Mouse (Mus musculus) 416B (cell line): ENCODE results near the gene St7l.

ENCODE experiments used
- DNase-seq: peaks from one replicate; pipeline ENCODE4 v3.0.0; 2011; ENCODE audit warnings: low read depth

St7l gene

DNA sequence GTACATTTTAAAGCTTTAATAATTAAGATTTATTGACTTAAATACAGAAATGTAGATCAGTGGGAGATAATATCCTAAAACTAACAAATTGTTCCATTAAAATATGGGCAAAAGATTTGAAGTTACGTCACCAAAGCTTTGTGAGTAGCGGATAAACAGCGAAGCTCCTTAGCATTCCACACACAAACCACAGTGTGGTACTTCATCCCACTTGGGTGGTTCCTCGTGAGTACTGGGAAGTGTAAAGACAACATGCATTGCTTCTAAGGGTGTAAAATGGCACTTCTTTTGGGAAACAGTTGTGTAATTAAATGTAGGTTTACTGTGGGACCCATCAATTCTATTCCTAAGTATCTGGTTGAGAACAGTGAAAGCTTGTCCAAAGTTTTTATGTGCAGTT lies 37.3 kb downstream of the St7l start:
- DNase-seq: no peak

DNA sequence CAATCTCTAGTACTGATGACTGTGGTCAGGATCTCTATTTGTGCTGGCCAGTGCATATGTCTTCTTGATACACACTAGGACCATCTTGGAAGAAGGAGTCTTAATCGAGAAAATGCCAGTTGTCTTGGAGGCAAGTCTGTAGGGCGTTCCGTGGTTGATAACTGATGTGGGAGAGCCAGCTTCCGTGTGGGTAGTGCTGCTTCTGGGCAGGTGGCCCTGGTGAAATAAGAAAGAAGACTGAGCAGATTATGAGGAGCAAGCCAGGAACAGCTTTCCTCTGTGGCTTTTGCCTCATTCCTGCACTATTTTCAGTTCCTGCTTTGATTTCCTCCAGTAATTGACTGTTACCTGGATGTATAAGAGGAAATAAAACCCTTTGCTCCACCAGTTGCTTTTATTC lies 41.6 kb downstream of the St7l start:
- no peak for DNase-seq

DNA sequence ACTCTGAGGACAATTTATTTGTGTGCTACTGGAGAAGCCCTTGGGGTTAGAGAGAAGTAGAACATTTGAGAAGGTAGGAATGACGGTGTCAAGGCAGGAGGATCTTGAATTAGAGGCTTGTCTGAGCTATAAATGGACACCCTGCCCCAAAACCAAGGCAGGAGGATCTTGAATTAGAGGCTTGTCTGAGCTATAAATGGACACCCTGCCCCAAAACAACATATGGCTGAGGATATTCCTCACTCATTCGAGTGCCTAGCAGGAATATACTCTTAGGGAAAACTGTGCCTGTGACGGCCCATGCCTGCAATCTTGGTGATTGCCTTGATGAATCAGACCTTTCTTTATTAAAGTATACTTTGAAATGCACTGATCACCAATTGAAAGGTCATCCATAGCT lies 42.2 kb downstream of the St7l start:
- no peak for DNase-seq

DNA sequence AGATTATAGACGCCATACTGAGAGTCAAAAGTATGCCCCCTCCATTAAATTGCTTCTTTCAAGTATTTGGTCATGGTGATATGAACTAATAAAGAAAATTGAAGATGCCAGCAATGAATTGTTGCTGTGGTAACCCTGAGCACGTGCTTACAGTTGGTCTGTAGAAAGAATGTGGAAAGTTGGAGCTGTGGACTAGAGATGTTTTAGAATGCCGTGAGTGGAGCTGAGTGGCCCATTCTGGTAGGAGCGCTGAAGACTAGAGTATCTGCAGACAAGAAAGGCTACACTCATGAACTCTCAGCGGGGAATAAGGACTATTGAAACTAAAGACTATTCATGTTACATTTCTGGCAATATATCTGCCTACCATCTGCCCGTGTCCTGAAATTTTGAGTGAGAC lies 45.4 kb downstream of the St7l start:
- DNase-seq: no peak

DNA sequence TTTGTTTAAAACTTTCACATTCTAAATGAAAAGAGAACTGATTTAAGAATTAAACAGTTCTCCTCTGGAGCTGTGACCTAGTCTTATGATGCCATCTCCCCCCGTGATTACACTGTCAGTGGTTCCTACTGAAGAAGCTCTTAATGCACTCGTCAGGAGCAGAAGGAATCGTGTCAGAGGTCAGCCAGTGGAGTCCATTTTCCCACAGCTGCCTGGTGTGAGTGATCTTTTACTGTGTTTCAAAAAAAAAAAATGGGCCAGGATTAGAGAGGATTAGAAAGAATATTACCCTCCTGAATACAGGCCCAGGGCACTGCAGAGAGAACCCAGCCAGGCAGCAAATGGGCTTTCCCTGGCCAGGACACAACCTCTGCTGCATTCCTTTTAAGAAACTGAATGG lies 51.2 kb downstream of the St7l start:
- DNase-seq: no peak

DNA sequence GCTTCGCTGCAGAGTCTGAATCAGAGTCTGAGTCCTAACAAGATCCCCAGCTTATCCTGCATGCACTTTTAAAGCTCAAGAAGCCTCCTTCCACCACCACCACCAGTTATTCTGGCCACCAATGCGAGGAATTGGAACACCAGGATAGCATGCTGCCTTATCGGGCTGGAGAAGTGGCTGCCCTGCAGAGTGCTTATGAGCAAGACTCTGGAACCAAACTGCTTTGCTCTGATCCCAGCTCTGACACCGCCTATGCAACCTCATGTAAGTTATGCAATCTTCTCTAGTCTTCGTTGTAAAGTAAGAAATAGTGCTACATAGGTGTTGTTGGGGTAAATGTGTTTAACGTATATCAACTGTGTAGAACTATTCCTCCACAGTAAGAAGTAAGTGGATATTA lies 65.6 kb downstream of the St7l start:
- DNase-seq: no peak

DNA sequence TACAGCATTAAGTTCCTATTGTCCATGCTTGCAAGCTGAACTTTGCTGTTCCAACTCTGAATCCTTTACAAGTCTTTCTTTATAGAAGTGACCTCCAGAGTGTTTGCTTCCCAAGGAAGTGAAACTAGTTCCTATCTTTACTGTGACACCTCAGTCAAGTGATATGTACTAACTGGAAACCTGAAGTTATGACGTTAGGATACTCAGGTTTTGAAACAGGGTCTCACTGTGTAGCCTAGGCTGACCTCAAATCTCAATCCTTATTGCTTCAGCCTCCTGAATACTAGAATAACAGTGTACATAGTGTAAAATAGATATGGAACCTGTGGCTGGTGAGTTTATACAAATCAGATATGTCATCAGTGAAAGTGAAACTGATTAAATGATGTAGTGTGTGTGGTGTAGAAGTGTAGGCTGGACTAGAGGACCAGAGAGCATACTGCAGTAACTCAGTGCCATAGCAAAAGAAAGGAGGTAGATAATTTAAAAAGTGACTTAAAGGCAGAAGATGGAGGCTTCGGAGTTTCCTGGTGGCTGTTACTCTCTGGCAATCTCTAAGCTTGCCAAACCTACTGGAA lies 74.0 kb downstream of the St7l start:
- peak; percentile 23 for DNase-seq

DNA sequence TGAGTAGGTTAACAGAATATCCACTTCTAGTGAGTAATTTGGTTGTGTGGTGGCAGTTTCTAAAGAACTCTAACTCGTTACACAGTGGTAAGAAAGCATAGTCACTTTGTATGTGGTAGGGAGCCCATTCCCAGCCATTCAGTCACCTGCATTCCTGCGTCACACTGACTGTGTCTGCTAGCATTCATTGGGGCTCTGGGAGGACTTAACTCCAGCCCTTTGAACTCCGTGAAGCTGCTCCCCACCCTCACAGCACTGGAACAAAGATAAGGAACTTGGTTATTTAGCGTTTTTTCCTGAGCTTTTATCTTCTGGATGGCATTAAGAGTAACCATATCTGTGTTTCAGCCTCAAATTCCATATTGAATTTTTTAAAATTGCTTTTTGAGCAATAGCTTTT lies 74.5 kb downstream of the St7l start:
- no peak for DNase-seq

DNA sequence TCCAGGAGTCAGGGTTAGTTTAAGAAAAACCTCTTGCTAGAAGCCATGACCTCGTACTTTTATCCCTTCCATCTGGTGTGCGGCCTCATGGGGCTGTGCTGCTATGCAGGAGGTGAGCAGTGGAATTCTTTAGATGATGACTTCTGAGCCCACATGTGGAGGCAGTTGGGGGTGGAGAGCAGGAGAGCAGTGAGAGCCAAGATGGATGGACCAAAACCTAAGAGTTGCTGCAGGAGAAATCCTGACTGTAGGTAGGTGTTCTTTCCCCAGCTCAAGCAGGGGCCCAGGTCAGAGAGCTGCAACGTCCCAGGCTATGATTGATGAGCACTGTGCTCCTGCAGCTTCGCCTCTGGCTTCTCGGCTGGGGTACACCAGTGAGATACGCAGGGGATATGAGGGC lies 76.9 kb downstream of the St7l start:
- no peak for DNase-seq

DNA sequence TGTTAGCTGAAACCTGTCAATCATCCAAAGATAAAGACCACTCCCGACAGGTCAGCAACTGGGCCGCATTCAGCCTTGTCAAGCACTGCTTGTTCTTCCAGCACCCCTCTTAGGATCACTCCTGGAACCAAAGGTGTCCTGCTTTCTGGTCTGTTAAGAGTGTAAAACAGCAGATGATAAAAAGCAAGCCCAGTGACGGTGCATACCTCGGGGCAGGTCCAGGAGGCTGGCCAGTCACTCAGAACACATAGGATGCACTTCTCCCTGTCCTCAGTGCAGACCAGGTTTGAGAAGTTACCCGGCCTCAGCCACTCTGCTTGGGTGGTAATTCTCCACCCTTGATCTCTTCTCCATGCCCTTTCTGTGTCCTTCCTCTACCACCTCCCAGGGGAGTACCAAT lies 78.9 kb downstream of the St7l start:
- no peak for DNase-seq

DNA sequence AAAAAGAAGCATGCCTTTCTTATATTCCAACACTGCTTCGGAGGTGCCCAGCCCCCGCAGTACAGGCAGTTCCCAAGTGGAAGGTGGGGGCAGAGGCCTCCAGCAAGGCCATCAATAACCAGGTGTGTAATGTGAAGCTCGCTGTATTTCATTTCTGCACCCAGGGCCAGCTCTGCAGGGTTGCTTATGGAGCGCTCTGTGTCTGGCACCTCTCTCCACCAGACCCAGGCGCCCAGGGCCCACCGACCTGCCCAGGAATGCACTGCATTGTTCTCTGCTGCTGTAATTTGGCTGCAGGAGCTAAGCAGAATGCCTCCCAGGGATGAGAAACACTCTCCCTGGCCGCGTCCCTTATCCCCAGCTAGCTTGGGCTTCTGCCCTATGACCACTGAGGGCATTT lies 79.5 kb downstream of the St7l start:
- no peak for DNase-seq

DNA sequence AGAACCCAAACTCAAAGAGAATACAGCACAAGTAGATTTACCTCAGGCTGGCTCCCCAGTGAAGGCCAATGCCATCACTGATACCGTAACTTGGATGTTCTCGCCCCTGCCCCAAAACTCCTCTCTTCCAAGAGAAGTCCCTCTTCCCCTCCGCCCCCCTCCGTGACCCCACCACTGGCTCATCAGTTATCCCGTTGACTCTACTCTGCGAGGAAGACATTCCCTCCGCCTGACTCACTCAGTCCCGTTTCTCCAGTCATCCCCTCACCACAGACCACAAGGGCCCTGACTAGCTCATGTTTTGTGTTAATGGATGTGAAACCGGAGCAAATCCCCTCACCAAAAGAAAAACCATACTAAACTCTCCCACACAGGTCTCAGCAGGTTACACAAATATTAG lies 81.1 kb downstream of the St7l start:
- DNase-seq: no peak

DNA sequence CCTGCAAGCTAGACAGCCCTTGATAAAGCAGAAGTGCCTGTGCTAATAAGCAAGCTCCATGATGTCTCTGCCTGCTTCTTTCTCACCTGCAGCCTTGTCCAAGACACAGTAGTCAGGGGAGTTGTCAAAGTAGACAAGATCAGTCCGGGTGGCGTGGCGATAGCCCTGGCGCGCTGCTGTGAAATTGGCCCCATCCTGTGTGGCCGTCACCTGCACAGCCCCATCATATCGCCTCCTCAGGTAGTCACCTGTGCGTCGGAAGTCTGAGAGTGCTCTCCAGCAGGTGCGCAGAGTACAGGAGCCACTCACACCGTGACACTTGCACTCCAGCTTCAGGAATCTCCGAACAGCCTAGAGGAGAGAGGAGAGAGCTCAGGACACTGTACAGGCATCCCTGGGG lies 87.1 kb downstream of the St7l start:
- DNase-seq: no peak

DNA sequence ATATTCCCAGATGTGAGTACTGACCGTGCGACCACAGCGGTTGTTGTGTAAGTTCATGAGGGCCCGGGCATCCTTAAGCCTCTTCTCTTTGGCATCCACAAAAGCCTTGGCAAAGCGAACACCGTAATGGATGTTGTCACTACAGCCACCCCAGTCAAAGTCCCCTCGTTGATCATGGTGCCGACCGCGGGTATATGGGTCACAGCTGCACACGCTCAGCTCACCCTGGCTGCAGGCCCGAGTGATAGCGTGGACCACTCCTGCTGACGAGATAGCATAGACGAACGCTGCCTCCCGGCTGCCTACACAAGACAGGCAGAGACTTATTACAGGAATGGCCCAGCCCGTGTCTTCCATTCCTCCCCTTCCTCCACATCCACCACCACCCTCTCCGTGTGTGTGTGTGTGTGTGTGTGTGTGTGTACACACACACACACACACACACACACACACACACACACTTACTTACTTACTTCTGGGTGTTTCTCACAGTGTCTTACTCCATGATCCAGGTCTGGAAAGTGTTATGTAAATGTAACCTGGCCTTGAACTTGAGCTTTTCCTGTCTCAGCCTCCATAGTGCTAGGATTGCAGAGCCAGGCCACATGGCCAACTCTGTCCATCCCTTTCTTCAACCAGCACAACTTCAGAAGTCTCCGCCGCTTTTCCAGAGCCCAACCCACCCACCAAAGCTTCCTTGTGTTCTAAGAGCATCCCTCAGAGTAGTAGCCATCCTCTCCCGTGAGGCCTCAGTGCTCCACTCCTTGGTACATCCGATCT lies 89.3 kb downstream of the St7l start:
- no peak for DNase-seq

DNA sequence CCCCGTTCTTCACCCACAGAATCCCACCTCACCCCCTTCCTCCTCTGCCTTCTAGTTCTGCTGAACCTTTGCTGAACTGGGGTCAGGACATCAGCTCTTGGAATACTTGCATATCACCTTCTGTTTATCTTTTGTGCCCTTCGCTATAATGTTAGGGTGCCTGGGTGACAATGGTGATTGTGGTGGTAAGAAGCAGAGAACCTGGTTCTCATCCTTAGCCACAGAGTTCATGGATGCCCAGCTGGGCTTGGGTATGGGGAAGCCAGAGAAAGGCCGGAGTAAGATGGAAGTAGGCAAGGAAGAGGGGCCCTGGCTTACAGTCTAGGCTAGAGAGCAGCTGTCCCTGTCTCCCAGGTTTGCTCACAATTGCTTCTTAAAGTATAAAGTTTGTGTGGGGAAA lies 90.3 kb downstream of the St7l start:
- DNase-seq: no peak

DNA sequence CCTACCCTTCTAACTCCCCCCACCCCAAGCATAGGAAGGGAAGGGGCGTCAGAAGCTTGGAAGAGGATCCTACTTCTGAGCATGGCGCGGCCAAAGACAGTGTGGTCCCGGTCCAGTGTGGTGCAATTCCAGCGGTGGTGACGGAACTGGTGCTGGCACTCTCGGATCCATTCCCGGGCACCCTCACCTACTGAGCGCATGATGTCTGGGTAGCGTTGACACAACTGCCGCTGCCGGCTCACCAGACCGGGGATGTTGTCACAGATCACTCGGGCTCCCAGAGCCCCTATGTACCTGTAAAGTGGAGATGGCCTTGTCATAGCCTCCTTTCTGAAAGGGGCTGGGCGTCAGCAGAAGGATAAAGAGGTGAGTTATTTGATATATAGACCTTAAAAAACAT lies 90.7 kb downstream of the St7l start:
- DNase-seq: no peak

DNA sequence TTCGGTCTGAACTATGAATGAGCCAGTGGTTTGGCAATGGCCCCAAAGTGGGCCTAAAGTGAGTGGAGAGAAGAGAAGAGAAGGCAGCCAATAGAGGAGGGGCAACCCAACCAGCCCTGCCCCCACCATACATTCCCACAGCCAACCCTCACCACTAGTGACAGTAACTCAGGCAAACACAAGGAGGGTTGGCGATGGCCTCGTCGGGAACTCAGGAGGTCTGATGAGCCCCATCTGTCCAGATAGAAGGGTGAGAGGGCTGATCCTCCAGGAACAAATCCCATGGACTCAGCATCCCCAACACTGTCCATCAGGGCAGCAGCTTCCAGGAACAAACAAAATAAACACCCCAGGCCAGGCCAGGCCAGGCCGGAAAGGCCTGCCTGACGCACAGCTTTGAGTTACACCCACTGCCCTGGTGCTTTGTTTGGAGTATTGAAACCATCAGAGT lies 92.4 kb downstream of the St7l start:
- no peak for DNase-seq

DNA sequence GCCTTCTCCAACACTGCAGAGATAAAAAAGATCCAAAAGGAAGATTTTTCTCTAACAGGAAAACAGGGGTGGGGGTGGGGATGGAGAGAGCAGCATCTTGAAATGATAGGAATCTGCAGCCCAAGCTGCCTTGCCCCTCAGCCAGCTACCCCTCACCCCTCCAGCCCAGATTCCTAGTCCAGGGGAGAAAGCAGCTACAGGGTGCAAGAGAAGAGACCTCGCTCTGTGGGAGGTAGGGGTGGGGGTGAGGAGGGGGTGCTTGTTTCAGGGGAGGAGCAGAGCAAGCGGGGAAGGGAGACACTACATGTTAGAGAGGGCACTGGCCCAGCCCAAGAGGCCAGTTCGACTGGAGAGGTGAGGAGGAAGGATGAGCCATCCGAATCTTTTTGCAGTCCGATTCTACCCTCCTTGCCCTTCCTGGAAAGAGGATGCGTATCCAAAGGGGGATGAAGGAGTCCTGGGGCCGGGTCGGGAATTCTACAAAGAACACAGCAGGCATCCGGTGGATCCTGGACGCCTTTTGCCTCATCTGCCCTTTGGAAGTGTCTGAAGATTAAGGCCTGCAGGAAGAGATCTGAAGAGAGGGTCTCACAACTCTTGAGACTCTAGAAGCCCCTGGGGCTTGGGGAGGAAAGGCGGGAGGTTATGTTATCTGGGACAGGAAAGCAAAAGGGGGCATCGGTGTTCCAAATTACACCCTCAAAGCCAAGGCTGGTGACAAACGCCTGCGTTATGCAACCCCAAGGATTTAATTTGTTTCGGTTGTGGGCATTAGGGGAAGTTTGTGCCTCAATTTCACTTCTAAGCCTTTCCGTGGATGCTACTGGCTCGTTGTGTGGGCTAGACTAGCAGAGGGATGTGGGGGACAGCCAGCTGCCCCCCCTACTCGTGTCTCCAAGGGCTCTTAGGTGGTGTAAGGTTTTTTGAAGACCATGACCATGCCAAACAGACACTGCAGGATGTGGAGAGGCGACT lies 96.5 kb downstream of the St7l start:
- no peak for DNase-seq

DNA sequence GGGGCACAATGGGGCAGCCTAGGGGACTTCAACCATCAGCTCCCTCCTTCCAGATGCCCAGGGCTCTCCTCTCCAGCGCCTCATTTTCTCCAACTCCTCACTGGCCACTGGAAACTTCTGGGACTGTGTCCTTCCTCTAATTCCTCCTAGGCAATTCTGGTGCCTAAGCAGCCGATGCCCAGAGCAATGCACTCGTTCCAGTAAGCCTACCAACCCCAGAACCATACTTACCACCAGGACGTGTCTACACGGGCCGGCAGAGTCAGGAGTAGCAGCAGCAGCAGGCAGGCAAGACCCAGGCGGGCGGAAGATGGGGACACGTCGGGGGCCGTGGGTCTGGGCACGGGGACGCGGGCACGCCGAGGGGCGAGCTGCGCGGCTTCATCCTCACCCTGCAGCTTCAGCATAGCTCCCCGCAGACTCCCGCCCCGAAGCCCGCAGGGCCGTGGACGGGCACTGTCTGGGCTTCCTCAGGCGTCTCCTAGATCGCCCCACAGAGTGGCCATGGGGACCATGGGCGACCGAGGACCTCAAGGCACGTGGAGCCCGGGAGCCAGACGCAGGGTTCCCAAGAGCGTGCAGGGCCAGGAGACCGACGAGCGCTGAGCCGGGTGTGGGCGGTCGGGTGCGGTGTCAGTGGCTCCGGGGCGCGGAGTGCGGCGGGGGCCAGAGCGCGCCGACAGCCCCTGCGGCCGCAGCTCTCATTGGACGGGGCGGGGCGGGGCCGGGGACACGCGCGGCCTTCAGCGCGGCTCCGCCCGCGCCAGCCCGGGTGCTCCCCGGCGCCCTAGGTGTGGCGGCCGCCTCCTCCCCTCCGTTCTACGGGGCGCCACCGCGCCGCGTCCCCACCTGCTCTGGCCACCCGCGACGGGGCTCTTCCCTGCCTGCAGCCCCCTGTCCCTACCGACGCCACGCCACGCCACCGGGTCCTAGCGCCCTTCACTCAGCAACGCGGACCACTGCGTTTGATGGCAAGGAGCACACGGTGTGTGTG lies 97.6 kb downstream of the St7l start, which contains the start of gene Wnt2b:
Wnt2b (minus strand) TSS at position 856 of the 994 bp plus-strand sequence.
- DNase-seq: no peak

DNA sequence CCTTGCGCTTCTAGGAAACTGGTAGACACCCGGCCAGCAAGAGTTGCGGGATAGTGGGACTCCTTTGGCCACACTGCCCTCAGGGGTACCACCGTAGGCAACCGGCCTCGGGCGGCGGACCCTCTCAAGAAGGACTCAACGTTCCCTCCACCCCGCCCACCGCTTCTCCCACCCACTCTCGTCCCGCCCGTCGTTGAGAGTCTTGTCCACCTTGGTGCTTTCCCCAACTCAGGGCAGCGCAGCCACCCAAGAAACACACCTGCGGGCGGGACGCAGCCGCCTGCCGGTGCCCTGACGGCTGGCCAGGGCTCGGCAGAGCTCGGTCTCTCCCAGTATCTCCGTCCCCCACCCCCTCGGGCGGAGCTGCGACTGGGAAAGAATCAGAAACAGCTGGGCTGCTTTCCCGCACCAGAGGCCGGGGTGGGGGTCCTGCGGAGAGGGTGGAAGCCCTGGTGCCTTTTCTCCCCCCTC lies 98.4 kb downstream of the St7l start:
- DNase-seq: no peak

DNA sequence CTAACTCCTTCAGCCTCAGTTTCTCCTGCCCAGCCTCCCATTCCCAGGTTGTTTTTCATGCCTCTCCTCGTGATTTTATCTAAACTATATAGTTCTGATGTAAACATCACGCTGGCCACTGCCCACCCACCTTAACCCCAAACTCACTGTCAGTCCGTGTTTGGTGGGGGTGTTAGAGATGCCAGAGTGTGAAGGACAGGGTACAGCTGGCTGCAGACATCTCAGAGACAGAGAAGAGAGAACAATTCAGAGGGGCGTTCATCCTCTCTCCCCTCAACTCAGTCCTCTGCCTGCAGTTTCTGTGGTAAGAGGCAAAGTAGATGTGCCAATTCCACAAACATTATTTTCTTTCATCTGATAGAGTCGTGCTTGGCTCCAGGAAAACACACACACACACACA lies 99.1 kb downstream of the St7l start:
- DNase-seq: no peak
